Mouse (Mus musculus): Measurements from ENCODE around the gene Plekhm2. TPM values are rescaled to one million over a fixed set of nuclear protein-coding genes. Genes with fewer than 3 reads are reported as not detected.
A peak's percentile ranks its signal among the peaks of the same experiment; 100 is the strongest.

The Plekhm2 gene
- polyA plus RNA-seq, 1 experiment from 2014 or later, result 74.2 TPM

DNA sequence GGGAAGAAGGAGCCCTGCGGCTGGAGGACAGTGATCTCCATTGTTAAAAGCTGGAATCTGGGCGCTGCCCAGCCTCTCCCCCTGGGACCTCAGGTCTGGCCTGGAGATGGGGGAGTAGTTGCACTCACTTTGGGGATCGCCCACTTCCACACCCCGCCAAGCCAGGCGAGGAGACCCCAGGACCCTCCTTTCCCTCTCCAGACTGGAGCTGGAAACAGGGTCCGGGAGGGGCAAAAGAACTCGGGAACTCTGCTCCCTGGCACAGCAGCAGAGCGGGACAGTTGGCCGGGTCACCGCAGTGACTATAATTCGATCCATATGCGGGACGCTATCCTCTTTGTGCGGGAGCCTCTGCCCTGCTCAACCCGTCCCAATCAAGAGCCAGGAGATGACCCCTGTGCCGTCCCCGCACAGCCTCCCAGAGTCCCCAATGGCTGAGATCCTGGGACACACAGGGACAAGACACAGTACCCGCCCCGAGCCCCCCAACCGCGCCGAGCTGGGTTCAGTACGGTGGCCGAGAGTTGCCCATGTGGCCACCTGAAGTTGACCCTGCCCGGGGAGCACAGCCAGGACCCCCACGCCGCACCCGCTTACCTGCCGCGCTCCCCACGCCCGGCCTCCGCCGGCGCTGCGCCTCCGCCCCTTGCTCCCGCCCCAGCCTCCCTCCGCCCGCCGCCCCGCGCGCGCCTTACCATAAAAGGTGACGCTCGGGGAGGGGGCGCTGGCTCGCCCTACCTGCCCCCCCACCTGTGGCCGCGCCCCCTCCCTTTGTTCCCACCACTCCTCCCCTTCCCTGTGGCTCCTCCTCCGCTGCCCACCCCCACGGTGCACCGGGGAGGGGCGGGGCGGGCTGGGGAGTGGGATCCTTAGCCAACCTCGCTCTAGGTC, 65.2 kb downstream of the Plekhm2 start:
- 16% methylated on average over 43 of the region's 57 CpGs for WGBS (ENCODE audit: missing documents)
- peaks cover 80% of the 10 kb centered on the region for H3K79me2 ChIP-seq (ENCODE audit: inconsistent target)
- H3K4me3 ChIP-seq (ENCODE audit: inconsistent target), result peak overlapping the region; percentile 6
- H3K36me3 ChIP-seq (ENCODE audit: inconsistent target), result peaks cover 45% of the 10 kb centered on the region
- H3K27ac ChIP-seq, result no peak overlapping the region

DNA sequence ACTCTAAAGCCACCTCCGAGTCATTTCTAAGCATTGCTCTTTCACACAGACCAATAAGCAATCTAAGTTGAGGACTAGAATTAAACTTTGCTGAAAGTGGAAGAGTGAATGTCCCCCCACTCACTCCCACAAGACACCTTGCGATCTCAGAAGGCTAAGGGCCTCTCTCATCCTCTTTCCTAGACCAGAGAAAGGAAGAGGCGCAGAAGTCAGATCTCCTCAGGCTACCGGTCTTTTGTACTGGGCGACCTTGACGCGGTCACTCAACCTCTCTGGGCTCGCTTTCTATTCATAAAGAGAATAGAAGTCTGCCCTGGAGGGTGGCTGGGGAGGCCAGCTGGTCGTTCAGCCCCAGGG, 65.8 kb downstream of the Plekhm2 start:
- no peak overlapping the region for H3K27ac ChIP-seq
- peaks cover 51% of the 10 kb centered on the region for H3K36me3 ChIP-seq (ENCODE audit: inconsistent target)
- H3K79me2 ChIP-seq (ENCODE audit: inconsistent target), result peaks cover 74% of the 10 kb centered on the region
- peak overlapping the region; percentile 6 for H3K4me3 ChIP-seq (ENCODE audit: inconsistent target)
- 18% methylated on average over 9 of the region's 9 CpGs for WGBS (ENCODE audit: missing documents)

DNA sequence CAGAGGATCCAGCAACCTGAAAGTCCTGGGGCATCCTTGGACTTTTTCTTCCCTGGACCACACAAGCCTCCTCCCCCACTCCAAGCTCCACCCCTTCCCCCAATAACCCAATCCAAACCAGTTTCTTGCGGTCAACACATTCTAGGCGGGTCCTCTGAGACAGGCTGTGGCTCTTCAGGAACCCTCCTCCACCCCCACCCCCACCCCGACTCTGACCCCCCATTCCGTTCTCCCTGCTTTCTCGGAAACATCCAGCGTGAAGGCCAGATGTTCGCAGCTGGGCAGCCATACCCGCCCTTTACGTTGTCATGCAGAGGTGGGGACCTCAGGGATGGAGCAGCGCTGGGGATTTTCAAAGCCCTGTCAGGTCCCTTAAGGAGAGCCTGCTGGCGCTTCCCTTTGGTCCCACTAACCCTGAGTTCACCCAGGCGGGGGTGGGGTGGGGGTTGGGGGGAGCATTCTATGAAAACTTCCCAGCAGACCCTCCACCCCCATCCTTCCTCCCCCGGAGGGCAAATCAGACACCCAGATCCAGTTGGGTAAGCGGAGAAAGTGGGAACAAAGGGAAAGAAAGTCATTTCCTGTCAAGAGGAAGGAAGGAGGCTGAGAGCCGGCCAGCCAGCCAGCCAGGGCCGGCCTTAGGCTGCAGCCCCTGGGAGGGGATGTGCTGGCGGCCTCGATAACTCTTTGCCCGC, 66.4 kb downstream of the Plekhm2 start:
- peaks cover 57% of the 10 kb centered on the region for H3K36me3 ChIP-seq (ENCODE audit: inconsistent target)
- H3K79me2 ChIP-seq (ENCODE audit: inconsistent target), result peaks cover 69% of the 10 kb centered on the region
- no peak overlapping the region for H3K27ac ChIP-seq
- 26% methylated on average over 11 of the region's 19 CpGs for WGBS (ENCODE audit: missing documents)
- H3K4me3 ChIP-seq (ENCODE audit: inconsistent target), result no peak overlapping the region

DNA sequence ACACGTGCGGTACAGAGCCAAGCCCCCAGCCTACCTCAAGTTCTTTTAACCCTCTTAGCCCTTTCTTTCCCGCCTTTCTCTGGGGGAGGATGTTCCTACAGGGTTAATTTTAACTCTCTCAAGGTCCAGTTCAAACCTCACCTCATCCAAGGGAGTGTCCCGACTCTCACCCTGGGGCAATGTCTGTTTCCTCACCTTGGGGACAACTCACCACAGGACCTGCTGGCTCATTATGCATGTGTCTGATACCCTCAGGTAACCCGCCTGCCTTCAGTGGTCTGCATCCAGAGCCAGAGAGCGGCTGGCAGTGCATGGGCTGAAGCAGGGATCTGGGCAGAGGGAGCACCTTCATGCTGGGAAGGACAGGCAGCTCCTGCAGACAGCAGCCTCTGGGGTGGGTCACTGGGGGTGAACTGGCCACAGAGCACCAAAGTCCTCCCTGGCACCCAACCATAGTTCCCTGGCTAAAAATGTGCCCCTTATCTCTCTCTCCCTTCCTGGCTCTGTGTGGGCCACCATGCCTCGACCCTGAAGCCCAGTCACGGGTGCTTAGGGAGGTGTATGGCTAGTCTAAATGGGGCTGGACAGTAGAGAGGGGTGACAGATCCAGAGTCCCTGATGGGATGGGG, 67.9 kb downstream of the Plekhm2 start:
- Histone ChIP-seq H3K27ac (no peak overlapping the region), H3K79me2 (ENCODE audit: inconsistent target) (peaks cover 56% of the 10 kb centered on the region), H3K4me3 (ENCODE audit: inconsistent target) (no peak overlapping the region), H3K36me3 (ENCODE audit: inconsistent target) (peaks cover 63% of the 10 kb centered on the region)
- 90% methylated on average over 8 of the region's 8 CpGs for WGBS (ENCODE audit: missing documents)

DNA sequence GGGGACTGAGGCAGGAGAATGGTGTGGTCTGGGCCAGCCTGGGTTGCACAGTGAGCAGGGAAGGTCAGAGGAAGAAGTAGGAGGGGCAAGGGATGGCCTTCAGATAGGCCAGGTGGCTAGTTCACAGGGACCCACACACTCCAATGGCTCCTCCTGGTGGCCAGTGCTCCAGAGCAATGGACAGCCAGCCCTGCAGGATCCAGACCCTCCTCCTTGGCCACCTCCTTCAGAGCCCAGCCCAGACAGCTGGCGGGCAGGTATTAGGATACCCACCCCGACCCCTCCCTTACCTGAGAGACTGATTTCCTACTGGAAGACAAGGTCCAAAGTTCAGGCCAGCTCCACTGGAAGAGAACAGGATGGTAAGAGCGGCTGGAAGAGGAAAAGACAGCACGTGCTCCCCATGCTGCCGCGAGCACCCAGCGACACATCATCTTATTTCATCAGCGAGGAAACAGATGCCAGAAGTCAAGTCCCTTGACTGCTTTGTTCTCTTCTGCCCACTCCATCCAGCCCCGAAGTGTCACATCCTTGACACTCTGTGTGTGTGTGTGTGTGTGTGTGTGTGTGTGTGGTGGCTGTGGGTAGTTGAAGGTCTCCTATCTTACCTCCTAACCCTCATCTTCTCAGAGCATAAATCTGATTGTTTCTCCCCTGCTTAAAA, 69.0 kb downstream of the Plekhm2 start:
- WGBS (ENCODE audit: missing documents), result 83% methylated on average over 5 of the region's 9 CpGs
- H3K27ac ChIP-seq, result no peak overlapping the region

DNA sequence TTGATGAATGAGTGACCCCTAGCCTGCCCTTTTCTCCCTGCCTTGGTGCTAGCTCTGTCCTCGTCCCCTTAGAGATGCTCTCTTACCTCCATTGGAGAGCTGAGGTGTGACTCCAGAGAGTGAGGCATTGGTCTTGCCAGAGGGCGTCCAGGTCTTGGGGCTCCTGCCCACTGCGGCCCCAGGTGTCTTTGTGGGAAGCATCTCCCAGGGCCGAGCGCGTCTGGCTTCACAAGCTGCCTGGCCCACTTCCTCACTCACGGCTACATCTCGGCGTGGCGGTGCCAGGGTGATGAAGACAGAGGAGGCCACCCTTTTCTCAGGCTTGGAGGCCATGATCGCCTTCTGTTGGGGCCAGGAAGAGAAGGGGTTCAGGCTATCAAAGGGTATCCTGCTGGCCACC, 69.6 kb downstream of the Plekhm2 start:
- 87% methylated on average over 11 of the region's 11 CpGs for WGBS (ENCODE audit: missing documents)
- Histone ChIP-seq H3K4me3 (ENCODE audit: inconsistent target) (no peak overlapping the region), H3K27ac (no peak overlapping the region), H3K79me2 (ENCODE audit: inconsistent target) (peaks cover 40% of the 10 kb centered on the region), H3K36me3 (ENCODE audit: inconsistent target) (peaks cover 69% of the 10 kb centered on the region)

More for the DNA sequence above, 69.0 kb downstream of the Plekhm2 start:
- H3K4me3 ChIP-seq (ENCODE audit: inconsistent target), result no peak overlapping the region
- peaks cover 65% of the 10 kb centered on the region for H3K36me3 ChIP-seq (ENCODE audit: inconsistent target)
- H3K79me2 ChIP-seq (ENCODE audit: inconsistent target), result peaks cover 46% of the 10 kb centered on the region

DNA sequence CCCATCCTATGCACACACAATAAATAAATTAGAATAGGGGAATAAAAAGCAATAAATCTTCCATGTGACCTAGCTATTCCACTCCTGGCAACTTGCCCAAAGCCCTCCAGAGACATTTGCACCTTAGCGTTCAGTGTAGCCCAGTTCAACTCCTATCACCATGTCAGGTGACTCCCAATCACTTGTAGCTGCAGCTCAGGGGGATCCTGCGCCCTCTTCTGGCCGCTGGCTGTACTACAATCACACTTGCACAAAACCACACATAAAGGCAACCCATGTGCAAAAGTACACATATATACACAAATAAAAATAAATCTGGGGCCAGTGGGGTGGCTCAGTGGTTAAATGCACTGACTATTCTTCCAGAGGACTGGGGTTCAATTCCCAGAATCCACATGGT, 73.2 kb downstream of the Plekhm2 start:
- H3K79me2 ChIP-seq (ENCODE audit: inconsistent target), result peaks cover 7% of the 10 kb centered on the region; the same call in 1 of the 2 replicates
- no peak overlapping the region for H3K27ac ChIP-seq
- H3K4me3 ChIP-seq (ENCODE audit: inconsistent target), result no peak overlapping the region
- WGBS (ENCODE audit: missing documents), result no CpG with 5 or more reads among the region's 3 CpGs
- H3K36me3 ChIP-seq (ENCODE audit: inconsistent target), result peaks cover 93% of the 10 kb centered on the region

DNA sequence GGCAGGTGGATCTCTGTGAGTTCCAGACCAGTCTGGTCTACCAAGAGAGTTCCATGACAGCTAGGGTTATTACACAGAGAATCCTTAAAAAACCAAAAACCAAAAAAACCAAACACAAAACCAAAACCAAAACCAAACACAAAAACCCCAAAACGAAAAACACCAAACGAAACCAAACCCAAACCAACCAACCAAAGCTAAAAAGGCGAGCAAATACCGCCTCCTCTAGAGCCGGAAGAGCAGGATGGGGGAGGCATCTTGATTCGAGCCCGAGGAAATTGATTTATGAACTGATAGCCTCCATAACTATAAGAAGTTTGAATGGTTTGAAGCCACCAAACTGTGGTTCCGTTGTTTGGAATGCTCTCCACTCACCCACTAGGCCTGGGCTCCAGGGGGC, 80.8 kb downstream of the Plekhm2 start:
- 83% methylated on average over 8 of the region's 8 CpGs for WGBS (ENCODE audit: missing documents)
- Histone ChIP-seq H3K4me3 (ENCODE audit: inconsistent target) (no peak overlapping the region), H3K27ac (no peak overlapping the region), H3K79me2 (ENCODE audit: inconsistent target) (no peaks in the 10 kb centered on the region), H3K36me3 (ENCODE audit: inconsistent target) (peaks cover 85% of the 10 kb centered on the region)

DNA sequence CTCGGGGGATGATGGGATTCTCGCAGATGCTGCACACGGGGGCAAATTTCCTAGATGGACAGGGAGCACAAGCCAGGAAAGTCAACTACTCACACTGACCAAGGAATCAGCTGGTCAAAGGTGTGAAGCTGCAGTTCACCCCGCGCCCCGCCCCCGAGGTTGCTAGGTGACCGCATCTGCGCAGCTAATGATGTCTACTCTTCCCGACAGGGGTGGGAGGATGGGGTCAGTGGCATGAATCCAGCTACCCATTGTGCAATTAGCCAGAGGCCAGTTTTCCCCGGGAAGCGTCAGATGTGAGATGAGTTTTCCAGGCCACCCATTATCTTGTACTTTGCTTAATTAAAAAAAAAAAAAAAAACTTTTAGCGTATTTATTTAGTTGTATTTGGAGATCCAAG, 83.6 kb downstream of the Plekhm2 start:
- Histone ChIP-seq H3K36me3 (ENCODE audit: inconsistent target) (peaks cover 87% of the 10 kb centered on the region), H3K79me2 (ENCODE audit: inconsistent target) (no peaks in the 10 kb centered on the region), H3K27ac (no peak overlapping the region), H3K4me3 (ENCODE audit: inconsistent target) (no peak overlapping the region)
- 87% methylated on average over 13 of the region's 13 CpGs for WGBS (ENCODE audit: missing documents)

DNA sequence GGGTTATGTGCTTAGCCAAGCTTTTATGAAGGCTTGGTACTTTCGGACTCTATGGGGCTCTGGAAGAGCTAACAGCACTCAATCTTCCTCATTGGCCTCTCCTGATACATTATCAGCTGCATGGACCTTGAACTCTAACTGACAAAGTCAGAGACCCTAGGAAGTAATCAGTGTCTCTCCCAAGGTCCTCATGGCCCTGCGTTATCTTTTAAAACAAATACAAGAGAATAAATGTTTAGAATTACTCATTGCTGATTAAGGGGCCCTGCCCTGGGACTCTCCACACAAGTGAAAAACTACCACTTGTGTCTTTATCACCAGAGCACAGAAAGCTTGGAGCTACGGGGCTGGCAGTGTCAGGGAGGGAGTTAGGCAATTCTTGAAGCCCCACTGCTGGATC, 85.9 kb downstream of the Plekhm2 start:
- Histone ChIP-seq H3K79me2 (ENCODE audit: inconsistent target) (no peaks in the 10 kb centered on the region), H3K36me3 (ENCODE audit: inconsistent target) (peaks cover 69% of the 10 kb centered on the region), H3K27ac (no peak overlapping the region), H3K4me3 (ENCODE audit: inconsistent target) (no peak overlapping the region)
- WGBS (ENCODE audit: missing documents), result 65% methylated on average over 3 of the region's 3 CpGs

DNA sequence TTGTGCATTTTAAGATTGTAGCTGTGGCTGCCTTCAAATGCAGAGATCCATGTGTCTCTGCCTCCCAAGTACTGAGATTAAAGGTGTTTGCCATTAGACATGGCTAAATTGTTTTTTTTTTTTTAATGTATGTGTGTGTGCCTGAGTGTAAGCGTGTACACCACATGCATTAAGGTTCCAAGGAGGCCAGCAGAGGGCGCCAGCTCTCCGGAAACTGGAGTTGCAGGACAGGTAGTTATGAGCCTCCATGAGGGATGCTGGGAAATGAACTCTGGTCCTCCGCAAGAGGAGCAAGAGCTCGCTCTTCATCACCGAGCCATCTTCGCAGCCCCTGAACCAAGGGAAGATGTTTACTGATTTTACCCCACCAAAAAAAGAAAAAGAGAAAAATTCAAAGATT, 87.8 kb downstream of the Plekhm2 start:
- 95% methylated on average over 7 of the region's 7 CpGs for WGBS (ENCODE audit: missing documents)
- H3K36me3 ChIP-seq (ENCODE audit: inconsistent target), result peaks cover 49% of the 10 kb centered on the region

DNA sequence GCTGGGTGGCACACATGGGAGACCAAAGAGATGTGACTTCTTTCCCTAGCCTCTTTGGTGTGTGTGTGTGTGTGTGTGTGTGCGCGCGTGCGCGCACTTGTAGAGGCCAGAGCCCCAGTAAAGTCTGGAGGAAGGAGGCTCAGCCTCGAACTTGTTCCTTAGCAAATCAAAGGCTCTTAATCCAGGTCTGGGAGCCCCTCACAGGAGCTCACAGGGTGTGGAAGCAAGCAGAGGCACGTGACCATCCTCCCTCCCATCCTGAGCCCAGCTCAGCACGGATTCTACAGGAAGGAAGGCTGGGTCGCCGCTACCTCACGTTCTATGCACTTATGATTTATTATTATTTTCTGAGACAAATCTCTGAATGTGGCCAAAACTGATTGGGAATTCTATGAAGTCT, 88.3 kb downstream of the Plekhm2 start:
- Histone ChIP-seq H3K79me2 (ENCODE audit: inconsistent target) (no peaks in the 10 kb centered on the region), H3K27ac (no peak overlapping the region), H3K36me3 (ENCODE audit: inconsistent target) (peaks cover 47% of the 10 kb centered on the region), H3K4me3 (ENCODE audit: inconsistent target) (no peak overlapping the region)
- 88% methylated on average over 11 of the region's 11 CpGs for WGBS (ENCODE audit: missing documents)

More for the DNA sequence above, 87.8 kb downstream of the Plekhm2 start:
- H3K4me3 ChIP-seq (ENCODE audit: inconsistent target), result no peak overlapping the region
- H3K27ac ChIP-seq, result no peak overlapping the region
- no peaks in the 10 kb centered on the region for H3K79me2 ChIP-seq (ENCODE audit: inconsistent target)

Measured in macrophage (primary cell).